Comparison of ENCODE assay signal across 9 mouse cellular contexts in the genomic region with DNA sequence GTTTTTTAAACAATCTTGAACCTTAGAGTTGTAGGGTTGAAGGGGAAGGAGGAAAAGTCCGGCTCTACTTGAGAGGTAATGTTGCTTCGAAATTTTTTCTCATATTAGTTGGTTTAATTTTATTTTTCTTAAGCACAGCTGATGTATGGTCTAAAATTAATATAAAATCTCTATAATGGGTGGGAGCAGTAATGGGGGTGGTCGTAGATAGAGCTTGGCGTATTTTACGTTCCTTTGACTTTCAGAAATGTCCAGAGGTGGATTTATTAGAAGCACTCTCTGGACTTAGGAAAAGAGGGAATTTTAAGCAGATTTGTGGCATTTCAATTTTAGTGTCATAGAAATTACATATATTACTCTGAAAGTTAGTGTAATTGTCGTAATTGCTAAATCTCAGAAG. TPM values are rescaled to one million over a fixed set of nuclear protein-coding genes. Genes with fewer than 3 reads are reported as not detected.
DNase-seq lines count a peak whose midpoint lies in the region; ATAC-seq lines count a peak whose summit lies in the region.
"Had no signal": no experiment of that assay in that cellular context is flagged by ENCODE, and none has a peak within 500 bp of the region (broad histone marks: within the 10 kb centered on the region; RNA-seq: fewer than 3 reads in every experiment).

No protein-coding gene starts in this region.

- H3K4me3 ChIP-seq in kidney, embryonic 15.5 days (replicated peaks), result peak overlapping the region; percentile 59; the same call in 1 of the 2 replicates
- peak overlapping the region; percentile 61 for H3K4me3 ChIP-seq in forebrain, embryonic 10.5 days
- peak overlapping the region; percentile 54 for H3K4me3 ChIP-seq in limb, embryonic 12.5 days (replicated peaks)
- no peak overlapping the region for H3K4me3 ChIP-seq in neural tube, embryonic 13.5 days

- WGBS in kidney, embryonic 15.5 days, result 72% methylated on average over 6 of the region's 6 CpGs
- WGBS in forebrain, embryonic 10.5 days, result 85% methylated on average over 6 of the region's 6 CpGs
- 81% methylated on average over 6 of the region's 6 CpGs for WGBS in limb, embryonic 12.5 days
- WGBS in neural tube, embryonic 13.5 days, result 87% methylated on average over 6 of the region's 6 CpGs

- no peak overlapping the region for H3K9ac ChIP-seq in kidney, embryonic 15.5 days
- H3K9ac ChIP-seq in limb, embryonic 12.5 days (replicated peaks), result no peak overlapping the region
- H3K9ac ChIP-seq in neural tube, embryonic 13.5 days, result no peak overlapping the region

- H3K27me3 ChIP-seq in kidney, embryonic 15.5 days, result no peaks in the 10 kb centered on the region
- peaks cover 3% of the 10 kb centered on the region; the same call in 1 of the 2 replicates for H3K27me3 ChIP-seq in forebrain, embryonic 10.5 days (ENCODE audit: poor library complexity, severe bottlenecking)
- H3K27me3 ChIP-seq in limb, embryonic 12.5 days, result no peaks in the 10 kb centered on the region
- no peaks in the 10 kb centered on the region for H3K27me3 ChIP-seq in neural tube, embryonic 13.5 days

- H3K9me3 ChIP-seq in kidney, embryonic 15.5 days (replicated peaks), result no peaks in the 10 kb centered on the region
- H3K9me3 ChIP-seq in forebrain, embryonic 10.5 days, result no peaks in the 10 kb centered on the region
- H3K9me3 ChIP-seq in limb, embryonic 12.5 days, result no peaks in the 10 kb centered on the region
- no peaks in the 10 kb centered on the region for H3K9me3 ChIP-seq in neural tube, embryonic 13.5 days

- H3K36me3 ChIP-seq in kidney, embryonic 15.5 days, result no peaks in the 10 kb centered on the region
- no peaks in the 10 kb centered on the region for H3K36me3 ChIP-seq in forebrain, embryonic 10.5 days (replicated peaks)
- no peaks in the 10 kb centered on the region for H3K36me3 ChIP-seq in limb, embryonic 12.5 days
- no peaks in the 10 kb centered on the region for H3K36me3 ChIP-seq in neural tube, embryonic 13.5 days

- DNase-seq in kidney, adult 9 months, result no peak
- no peak for DNase-seq in forebrain, embryonic 10.5 days (ENCODE audit: extremely low spot score, low spot score)
- DNase-seq in layer of hippocampus, adult 18-20 months (ENCODE audit: low spot score in 2 of 2), result no peak
- no peak for DNase-seq in left cerebral cortex, adult 8-10 months (ENCODE audit: low spot score in 2 of 2)
- DNase-seq in spleen, postnatal 4 days (ENCODE audit: low spot score in 2 of 2), result no peak

- no peaks in the 10 kb centered on the region for H3K4me1 ChIP-seq in kidney, embryonic 15.5 days
- no peaks in the 10 kb centered on the region for H3K4me1 ChIP-seq in forebrain, embryonic 10.5 days
- no peaks in the 10 kb centered on the region for H3K4me1 ChIP-seq in limb, embryonic 12.5 days (replicated peaks)
- H3K4me1 ChIP-seq in neural tube, embryonic 13.5 days (replicated peaks), result 0 out of 2 replicates have a peak, but pooled peaks cover 5% of the 10 kb centered on the region

- H3K4me2 ChIP-seq in kidney, embryonic 15.5 days, result peak overlapping the region; percentile 57
- peak overlapping the region; percentile 57 for H3K4me2 ChIP-seq in limb, embryonic 12.5 days
- peak overlapping the region; percentile 58 for H3K4me2 ChIP-seq in neural tube, embryonic 13.5 days

- no peak; the same call in 1 of the 2 replicates for ATAC-seq in kidney, embryonic 15.5 days (replicated peaks; ENCODE audit: low FRiP score)
- no peak for ATAC-seq in limb, embryonic 12.5 days (ENCODE audit: insufficient number of reproducible peaks, insufficient read depth, low FRiP score, low TSS enrichment, low read depth)
- no peak for ATAC-seq in neural tube, embryonic 13.5 days (ENCODE audit: low read depth)

- no peak overlapping the region for H3K27ac ChIP-seq in kidney, embryonic 15.5 days
- H3K27ac ChIP-seq in forebrain, embryonic 10.5 days, result no peak overlapping the region
- H3K27ac ChIP-seq in limb, embryonic 12.5 days, result no peak overlapping the region
- H3K27ac ChIP-seq in neural tube, embryonic 13.5 days (replicated peaks), result no peak overlapping the region

RNA-seq across cellular contexts. Expression of a gene that starts 0.6 kb away (rescaled TPM):
- 10.5 and 11.1 TPM in 2 replicates for polyA plus RNA-seq in kidney, embryonic 15.5 days (2015; fragmentation: Nextera tagmentation; extraction: Ambion mirVana)
- polyA plus RNA-seq in forebrain, embryonic 10.5 days (2016; fragmentation: Nextera tagmentation; extraction: Ambion mirVana), result 6.5 and 7.8 TPM in 2 replicates
- 7.4 and 8.8 TPM in 2 replicates for polyA plus RNA-seq in limb, embryonic 12.5 days (2016; fragmentation: Nextera tagmentation; extraction: Ambion mirVana)
- polyA plus RNA-seq in neural tube, embryonic 13.5 days (2015; fragmentation: Nextera tagmentation; extraction: Ambion mirVana), result 14.6 and 16.3 TPM in 2 replicates
- 10 to 100 TPM; 26.2 to 32.7 TPM for total RNA-seq in layer of hippocampus, adult 18-20 months (2021)
- 10 to 100 TPM; 28.4 to 36.5 (median 33.5) TPM for total RNA-seq in left cerebral cortex, adult 8-10 months (2022)

RNA-seq across cellular contexts. Expression of a gene that starts 24.3 kb away (rescaled TPM):
- 0.21 and 0.40 TPM in 2 replicates for polyA plus RNA-seq in kidney, embryonic 15.5 days (2015; fragmentation: Nextera tagmentation; extraction: Ambion mirVana)
- 0.33 TPM in 1 of 2 replicates, not detected in the other for polyA plus RNA-seq in forebrain, embryonic 10.5 days (2016; fragmentation: Nextera tagmentation; extraction: Ambion mirVana)
- 0.09 and 0.10 TPM in 2 replicates for polyA plus RNA-seq in limb, embryonic 12.5 days (2016; fragmentation: Nextera tagmentation; extraction: Ambion mirVana)
- polyA plus RNA-seq in neural tube, embryonic 13.5 days (2015; fragmentation: Nextera tagmentation; extraction: Ambion mirVana), result not detected in 2 replicates
- not detected for total RNA-seq in layer of hippocampus, adult 18-20 months (2021)
- total RNA-seq in left cerebral cortex, adult 8-10 months (2022), result not detected
- polyA plus RNA-seq: large intestine, adult 2 months had no signal
